Mouse (Mus musculus): ENCODE results near the gene Ctsf.

Ctsf gene

DNA sequence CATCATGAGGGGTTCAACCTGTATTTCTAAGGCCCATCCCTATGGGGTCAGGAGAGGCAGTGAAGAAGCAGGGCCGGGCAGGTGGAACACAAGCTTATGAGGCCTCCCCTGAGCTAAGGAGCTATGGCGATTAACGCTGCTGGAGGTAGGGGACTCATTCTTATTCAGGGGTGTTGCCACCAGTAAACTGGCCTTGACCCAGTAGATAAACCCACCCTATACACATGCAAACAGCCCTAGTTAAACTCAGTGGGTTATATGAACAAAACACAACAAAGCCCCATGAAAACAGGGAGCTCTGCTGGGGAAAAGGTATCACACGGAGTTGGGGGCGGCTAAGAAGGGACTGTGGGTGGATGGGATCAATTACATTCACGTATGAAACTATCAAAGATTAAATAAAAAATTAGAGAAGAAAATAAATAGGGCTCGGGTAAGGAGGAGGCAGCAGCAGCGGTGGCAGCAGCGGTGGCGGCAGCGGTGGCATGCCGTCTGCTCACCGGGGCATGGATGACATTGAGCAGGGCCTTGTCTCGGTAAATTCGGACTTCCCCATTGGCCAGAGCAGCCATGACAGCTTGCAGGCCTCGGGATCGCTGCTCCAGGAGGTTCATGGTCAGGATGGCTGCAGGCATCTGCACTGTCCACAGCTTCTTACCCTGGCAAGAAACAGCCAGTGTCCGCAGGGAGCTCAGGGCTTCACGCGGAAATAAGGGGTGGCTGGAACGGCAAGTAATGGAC, 42.0 kb downstream of the Ctsf start:
- in situ Hi-C loops (cut with MboI; ENCODE audit: low pct_unique_long_range_greater_than_20kb in 1 of 2, low sequenced_read_pairs in 2 of 2, unreplicated experiment in 1 of 2): no loop called here

DNA sequence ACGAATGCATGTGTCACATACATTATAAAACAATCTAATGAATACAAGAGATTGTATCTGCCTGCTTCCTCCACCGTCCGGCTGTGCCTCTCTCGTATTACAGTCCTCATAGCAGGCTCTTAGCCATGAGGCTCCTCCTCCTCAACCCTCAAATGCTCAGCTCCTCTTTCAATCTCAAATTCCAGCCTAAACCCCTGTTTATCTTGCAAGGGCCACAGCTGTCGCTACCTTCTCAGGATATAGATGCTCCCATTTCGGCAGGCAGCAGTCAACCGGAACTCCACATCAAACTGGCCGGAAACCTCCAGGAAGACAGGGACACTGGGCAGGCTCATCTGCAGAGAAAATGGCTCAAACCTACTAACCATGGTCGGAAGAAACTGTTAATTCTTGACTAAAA, 44.0 kb downstream of the Ctsf start:
- in situ Hi-C loops (cut with MboI; ENCODE audit: low pct_unique_long_range_greater_than_20kb in 1 of 2, low sequenced_read_pairs in 2 of 2, unreplicated experiment in 1 of 2): no loop called here

DNA sequence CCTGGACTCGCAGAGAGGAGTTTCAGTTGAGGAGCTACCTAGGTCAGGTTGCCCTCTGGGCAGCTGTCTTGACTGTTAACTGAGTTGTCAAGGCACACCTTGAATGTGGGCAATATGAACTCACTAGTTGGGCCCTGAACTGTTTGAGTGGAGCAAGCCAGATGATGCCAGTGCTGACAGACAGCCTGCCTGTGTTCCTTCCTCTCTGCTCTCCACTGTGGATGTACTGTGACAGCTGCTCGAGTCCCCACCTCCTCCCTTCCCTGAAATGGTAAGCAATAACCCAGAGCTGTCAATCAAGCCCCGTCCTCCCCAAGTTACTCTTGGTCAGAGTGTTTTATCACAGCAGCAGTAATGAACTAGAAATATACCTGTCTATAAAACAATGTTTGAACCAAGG, 45.0 kb downstream of the Ctsf start:
- in situ Hi-C loops (cut with MboI; ENCODE audit: low pct_unique_long_range_greater_than_20kb in 1 of 2, low sequenced_read_pairs in 2 of 2, unreplicated experiment in 1 of 2): no loop called here

DNA sequence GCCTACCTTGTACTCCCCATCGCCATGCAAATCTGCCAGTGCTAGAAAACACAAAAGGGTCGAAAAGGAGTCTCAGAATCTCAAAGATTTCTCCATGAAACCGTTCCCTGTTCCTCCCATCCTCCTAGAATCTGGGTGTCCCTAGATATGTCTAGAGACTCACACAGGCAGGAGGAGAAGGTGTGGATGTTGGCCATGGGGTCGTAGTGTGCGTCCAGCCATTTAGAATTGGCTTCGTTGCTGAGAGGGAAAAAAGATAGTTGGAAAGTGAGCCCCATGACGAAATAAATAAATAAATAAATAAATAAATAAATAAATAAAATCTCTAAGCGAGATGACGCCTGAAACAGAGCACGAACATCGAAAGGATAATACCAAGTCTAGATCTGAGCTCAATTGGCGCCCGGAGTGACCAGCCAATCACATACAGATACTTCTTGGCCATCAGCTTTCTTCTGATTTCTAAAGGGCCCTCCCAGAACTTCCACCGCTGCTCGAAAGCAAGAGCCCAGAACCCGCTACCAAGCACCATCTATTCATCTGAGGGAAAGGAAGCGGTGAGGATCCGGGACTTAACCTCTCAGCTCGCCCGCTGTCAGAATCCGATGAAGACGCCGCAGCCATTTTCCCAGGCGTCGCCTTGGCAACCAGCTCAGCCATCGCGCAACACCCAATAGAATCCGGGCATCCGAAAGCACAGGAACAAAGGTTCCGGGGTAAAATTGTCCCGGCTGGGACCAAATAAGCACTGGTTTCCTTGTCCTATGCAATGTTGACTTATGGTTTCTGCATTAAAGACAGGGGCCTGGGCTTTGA, 51.3 kb downstream of the Ctsf start, which contains the start of gene Bbs1:
Bbs1 (minus strand) TSS at position 650 of the 816 bp plus-strand sequence.
- in situ Hi-C loops (cut with MboI; ENCODE audit: low pct_unique_long_range_greater_than_20kb in 1 of 2, low sequenced_read_pairs in 2 of 2, unreplicated experiment in 1 of 2): no loop called here

GRCm38 (mm10) chr19:4908107-4908506, 53.2 kb downstream of the Ctsf start:
- in situ Hi-C loops (cut with MboI; ENCODE audit: low pct_unique_long_range_greater_than_20kb in 1 of 2, low sequenced_read_pairs in 2 of 2, unreplicated experiment in 1 of 2): no loop called here

GRCm38 (mm10) chr19:4909376-4909775, 54.4 kb downstream of the Ctsf start:
- in situ Hi-C loops (cut with MboI; ENCODE audit: low pct_unique_long_range_greater_than_20kb in 1 of 2, low sequenced_read_pairs in 2 of 2, unreplicated experiment in 1 of 2): no loop called here

All from mouse embryonic stem cell (cell line).